Mouse (Mus musculus) forebrain, embryonic 11.5 days (tissue): Measurements from ENCODE around the gene Uggt2. TPM values are rescaled to one million over a fixed set of nuclear protein-coding genes. Genes with fewer than 3 reads are reported as not detected.

Experiments
- ATAC-seq: fragments of 200-750 bp; cut with Nextera tagmentation; replicated peaks from 2 replicates; pipeline ENCODE4 v1.8.0; 2017; ENCODE audit warnings: moderate TSS enrichment; ENCODE audit not compliant: low FRiP score
- DNase-seq: peaks from one replicate; pipeline ENCODE4 v3.0.0-alpha.2; 2017; ENCODE audit warnings: low spot score
- H3K27ac ChIP-seq: fragments of 300-500 bp; sonication (generic); 2 replicates; pipeline ENCODE4 v1.5.1; 2014; ENCODE audit warnings: low read depth, low read length
- H3K27me3 ChIP-seq: fragments of 300-500 bp; sonication (generic); 2 replicates; pipeline ENCODE4 v1.6.1; 2014; ENCODE audit warnings: mild to moderate bottlenecking, low read length, mixed read lengths; ENCODE audit not compliant: control insufficient read depth, insufficient read depth
- H3K36me3 ChIP-seq: fragments of 300-500 bp; sonication (generic); 2 replicates; pipeline ENCODE4 v1.6.1; 2014; ENCODE audit warnings: mild to moderate bottlenecking, low read length, moderate library complexity, mixed read lengths; ENCODE audit not compliant: control insufficient read depth, insufficient read depth
- H3K4me1 ChIP-seq: fragments of 300-500 bp; sonication (generic); replicated peaks from 2 replicates; pipeline ENCODE4 v1.6.1; 2014; ENCODE audit warnings: low read length, mixed read lengths; ENCODE audit not compliant: control insufficient read depth, insufficient read depth
- H3K4me2 ChIP-seq: fragments of 300-500 bp; sonication (generic); 2 replicates; pipeline ENCODE4 v1.6.1; 2014; ENCODE audit warnings: low read depth, mild to moderate bottlenecking, low read length, moderate library complexity, mixed read lengths; ENCODE audit not compliant: severe bottlenecking
- H3K4me3 ChIP-seq: fragments of 300-500 bp; sonication (generic); 2 replicates; pipeline ENCODE4 v1.5.1; 2014; ENCODE audit warnings: low read depth, low read length
- H3K9ac ChIP-seq: fragments of 300-500 bp; sonication (generic); 2 replicates; pipeline ENCODE4 v1.6.1; 2014; ENCODE audit warnings: low read length
- H3K9me3 ChIP-seq: fragments of 300-500 bp; sonication (generic); 2 replicates; pipeline ENCODE4 v1.6.1; 2016; ENCODE audit warnings: low read length, mixed read lengths; ENCODE audit not compliant: control insufficient read depth
- WGBS: fragments of 180-500 bp; shearing (Covaris S2); extraction: QIAGEN DNeasy Blood & Tissue Kit; methylation state at CpG from one replicate; pipeline ENCODE4 v1.1.7; 2014; 5-methylcytosine and 5-hydroxymethylcytosine counted together
- polyA plus RNA-seq: library from polyadenylated mRNA; unstranded; fragments of >200 nt; fragmentation: Nextera tagmentation; extraction: Ambion mirVana; gene quantifications from 2 replicates; pipeline ENCODE4 v1.2.1, GENCODE M21; 2014

Uggt2 gene
- polyA plus RNA-seq, 1 experiment from 2014 or later, result 23.9 TPM

- Histone ChIP-seq H3K4me1 (no peaks in the 10 kb centered on the region), H3K4me2 (no peak overlapping the region), H3K9me3 (no peaks in the 10 kb centered on the region), H3K36me3 (peaks cover 4% of the 10 kb centered on the region; the same call in 1 of the 2 replicates), H3K9ac (no peak overlapping the region), H3K4me3 (no peak overlapping the region), H3K27ac (no peak overlapping the region), H3K27me3 (no peaks in the 10 kb centered on the region)
- ATAC-seq (no peak), DNase-seq (no peak)
- WGBS, result 79% methylated on average over 12 of the region's 12 CpGs
Measured at GRCm38 (mm10) chr14:119013549-119013948, 85.7 kb downstream of the Uggt2 start.

- Histone ChIP-seq H3K4me3 (no peak overlapping the region; the same call in 1 of the 2 replicates), H3K4me1 (0 out of 2 replicates have a peak, but pooled peaks cover 4% of the 10 kb centered on the region), H3K9me3 (no peaks in the 10 kb centered on the region), H3K36me3 (peaks cover 4% of the 10 kb centered on the region; the same call in 1 of the 2 replicates), H3K27me3 (no peaks in the 10 kb centered on the region), H3K4me2 (peak overlapping the region; percentile 31; the same call in 1 of the 2 replicates), H3K9ac (0 out of 2 replicates have a peak overlapping the region, but pooled peaks have one; percentile 3), H3K27ac (peak overlapping the region; percentile 43; the same call in 1 of the 2 replicates)
- DNase-seq (peak; percentile 76), ATAC-seq (peak; percentile 79)
- 61% methylated on average over 23 of the region's 23 CpGs for WGBS
Measured at GRCm38 (mm10) chr14:119012607-119013431, 86.4 kb downstream of the Uggt2 start.

GRCm38 (mm10) chr14:119009531-119009930, 89.7 kb downstream of the Uggt2 start:
- 91% methylated on average over 2 of the region's 2 CpGs for WGBS

GRCm38 (mm10) chr14:119008031-119008590, 91.1 kb downstream of the Uggt2 start:
- DNase-seq, result no peak
- Histone ChIP-seq H3K9ac (peak overlapping the region; percentile 44), H3K27ac (no peak overlapping the region)

More at GRCm38 (mm10) chr14:119009531-119009930, 89.7 kb downstream of the Uggt2 start:
- Histone ChIP-seq H3K4me2 (no peak overlapping the region), H3K9me3 (no peaks in the 10 kb centered on the region), H3K4me3 (no peak overlapping the region), H3K4me1 (peaks cover 4% of the 10 kb centered on the region; the same call in 1 of the 2 replicates), H3K36me3 (peaks cover 4% of the 10 kb centered on the region; the same call in 1 of the 2 replicates), H3K9ac (no peak overlapping the region), H3K27ac (no peak overlapping the region), H3K27me3 (no peaks in the 10 kb centered on the region)
- DNase-seq (no peak), ATAC-seq (no peak)

GRCm38 (mm10) chr14:119007103-119007951, 91.9 kb downstream of the Uggt2 start:
- Histone ChIP-seq H3K9me3 (no peaks in the 10 kb centered on the region), H3K9ac (peak overlapping the region; percentile 55), H3K27ac (no peak overlapping the region), H3K27me3 (no peaks in the 10 kb centered on the region), H3K36me3 (peaks cover 4% of the 10 kb centered on the region; the same call in 1 of the 2 replicates), H3K4me1 (peaks cover 4% of the 10 kb centered on the region; the same call in 1 of the 2 replicates), H3K4me3 (peak overlapping the region; percentile 43), H3K4me2 (peak overlapping the region; percentile 80)
- under 1% methylated on average over 12 of the region's 13 CpGs for WGBS
- ATAC-seq (peak; percentile 100), DNase-seq (peak; percentile 96)

More at GRCm38 (mm10) chr14:119008031-119008590, 91.1 kb downstream of the Uggt2 start:
- Histone ChIP-seq H3K4me2 (peak overlapping the region; percentile 80), H3K27me3 (no peaks in the 10 kb centered on the region), H3K4me3 (peak overlapping the region; percentile 43), H3K36me3 (peaks cover 4% of the 10 kb centered on the region; the same call in 1 of the 2 replicates), H3K9me3 (no peaks in the 10 kb centered on the region), H3K4me1 (peaks cover 4% of the 10 kb centered on the region; the same call in 1 of the 2 replicates)
- no peak for ATAC-seq
- 45% methylated on average over 7 of the region's 7 CpGs for WGBS

- Histone ChIP-seq H3K4me1 (peaks cover 4% of the 10 kb centered on the region; the same call in 1 of the 2 replicates), H3K36me3 (no peaks in the 10 kb centered on the region), H3K27me3 (no peaks in the 10 kb centered on the region), H3K9ac (peak overlapping the region; percentile 55), H3K9me3 (no peaks in the 10 kb centered on the region), H3K27ac (no peak overlapping the region), H3K4me3 (peak overlapping the region; percentile 43), H3K4me2 (peak overlapping the region; percentile 80)
- ATAC-seq, result no peak
- WGBS, result 2% methylated on average over 45 of the region's 49 CpGs
- DNase-seq, result no peak
Measured at GRCm38 (mm10) chr14:119006441-119007102, 92.7 kb downstream of the Uggt2 start.

- Histone ChIP-seq H3K4me2 (no peak overlapping the region), H3K9ac (no peak overlapping the region), H3K27me3 (no peaks in the 10 kb centered on the region), H3K36me3 (no peaks in the 10 kb centered on the region; the same call in 1 of the 2 replicates), H3K4me1 (peaks cover 4% of the 10 kb centered on the region; the same call in 1 of the 2 replicates), H3K4me3 (no peak overlapping the region), H3K9me3 (no peaks in the 10 kb centered on the region), H3K27ac (no peak overlapping the region)
- no peak for DNase-seq
- 16% methylated on average over 5 of the region's 5 CpGs for WGBS
- ATAC-seq, result no peak
Measured at GRCm38 (mm10) chr14:119005834-119006233, 93.4 kb downstream of the Uggt2 start.
